Mouse (Mus musculus) 416B (cell line): Measurements from ENCODE around the gene Pan2.
A peak's percentile ranks its signal among the peaks of the same experiment; 100 is the strongest.

Experiments used
- DNase-seq: peaks from one replicate; pipeline ENCODE4 v3.0.0; 2011; ENCODE audit warnings: low read depth

Gene Pan2

GRCm38 (mm10) chr10:128336195-128336594, 33.1 kb downstream of the Pan2 start:
- DNase-seq: no peak

GRCm38 (mm10) chr10:128336597-128336996, 33.5 kb downstream of the Pan2 start:
- no peak for DNase-seq

DNA sequence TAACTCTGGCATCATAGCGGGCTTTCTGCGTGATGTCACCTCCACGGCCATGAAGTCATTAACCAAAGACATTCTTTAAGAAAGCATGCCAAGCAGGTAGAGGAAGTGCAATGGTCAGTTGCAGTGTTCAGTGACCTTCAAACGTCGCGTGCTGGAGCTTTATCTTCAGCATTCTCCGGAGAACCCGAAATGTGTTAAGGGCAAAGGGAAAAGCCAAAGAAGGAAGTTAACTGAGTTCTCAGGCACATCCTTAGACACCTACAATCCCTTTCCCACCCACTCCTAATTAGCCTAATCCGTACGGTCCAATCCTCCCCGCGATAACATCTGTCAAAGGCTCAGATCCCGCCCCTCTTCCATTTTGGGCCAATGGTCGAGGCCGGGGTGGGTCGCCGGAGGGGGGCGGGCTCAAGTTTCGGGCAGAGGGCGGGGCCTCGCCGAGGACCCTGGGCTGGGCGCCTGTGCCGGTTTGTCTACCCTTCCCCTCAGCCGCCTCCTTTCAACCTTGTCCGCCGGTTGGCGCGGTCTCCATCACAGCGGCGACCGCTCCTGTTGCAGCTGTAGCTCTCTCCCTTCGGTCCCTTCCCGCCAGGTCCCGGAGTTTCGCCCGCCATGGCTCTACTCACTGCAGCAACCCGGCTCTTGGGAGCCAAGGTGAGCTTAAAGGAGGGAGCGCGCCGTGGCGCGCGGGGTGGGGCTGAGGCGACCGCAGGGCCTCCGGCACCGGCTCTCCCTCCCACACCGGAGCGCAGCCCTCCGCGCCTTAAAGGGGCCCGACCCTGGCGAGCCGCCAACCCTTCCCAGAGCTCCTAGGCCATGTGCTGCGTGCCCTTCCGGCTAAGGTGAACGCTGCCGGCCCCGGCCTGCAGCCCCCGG, 34.4 kb downstream of the Pan2 start, which contains the start of gene Cs:
Gene Cs (plus strand): TSS at position 429 of the 876 bp plus-strand sequence.
- DNase-seq: peak; percentile 99

- peak; percentile 79 for DNase-seq
Measured at GRCm38 (mm10) chr10:128338415-128338814, 35.3 kb downstream of the Pan2 start.

- no peak for DNase-seq
Measured at GRCm38 (mm10) chr10:128338948-128339347, 35.8 kb downstream of the Pan2 start.

DNA sequence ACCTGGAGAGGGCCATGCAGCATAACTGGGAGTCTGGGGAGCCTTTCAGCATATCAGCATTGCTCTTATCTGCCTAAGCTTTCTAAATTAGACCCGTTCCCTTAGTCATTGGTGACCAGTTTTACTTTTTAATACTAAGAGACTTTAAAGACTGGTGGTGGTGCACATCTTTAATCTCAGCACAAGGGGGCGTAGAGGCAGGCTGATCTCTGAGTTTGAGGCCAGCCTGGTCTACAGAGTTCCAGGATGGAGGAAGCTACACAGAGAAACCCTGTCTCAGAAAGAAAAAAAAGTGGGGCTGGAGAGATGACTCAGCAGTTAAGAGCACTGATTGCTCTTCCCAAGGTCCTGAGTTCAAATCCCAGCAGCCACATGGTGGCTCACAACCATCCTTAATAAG, 37.1 kb downstream of the Pan2 start:
- DNase-seq: peak; percentile 55

DNA sequence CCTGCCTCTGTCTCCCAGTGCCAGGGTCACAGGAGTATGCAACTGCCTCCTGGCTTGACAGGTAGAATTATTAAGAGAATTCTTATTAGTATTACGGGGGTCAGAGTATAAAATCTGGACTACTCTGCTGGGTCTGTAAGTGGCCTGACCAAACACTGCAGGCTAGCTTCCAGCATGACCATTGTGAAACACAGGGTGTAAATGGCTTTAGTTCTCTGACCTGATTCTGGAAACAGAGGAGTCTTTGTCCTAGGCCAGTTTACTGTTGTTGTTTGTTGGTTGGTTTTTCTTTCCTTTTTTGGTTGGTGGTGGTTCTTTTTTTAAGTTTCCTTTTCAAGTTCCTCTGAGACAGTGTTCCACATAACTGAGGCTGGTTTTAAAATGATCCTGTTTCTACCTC, 40.3 kb downstream of the Pan2 start:
- DNase-seq: peak; percentile 27

GRCm38 (mm10) chr10:128344568-128345275, 41.6 kb downstream of the Pan2 start:
- DNase-seq: peak; percentile 99

DNA sequence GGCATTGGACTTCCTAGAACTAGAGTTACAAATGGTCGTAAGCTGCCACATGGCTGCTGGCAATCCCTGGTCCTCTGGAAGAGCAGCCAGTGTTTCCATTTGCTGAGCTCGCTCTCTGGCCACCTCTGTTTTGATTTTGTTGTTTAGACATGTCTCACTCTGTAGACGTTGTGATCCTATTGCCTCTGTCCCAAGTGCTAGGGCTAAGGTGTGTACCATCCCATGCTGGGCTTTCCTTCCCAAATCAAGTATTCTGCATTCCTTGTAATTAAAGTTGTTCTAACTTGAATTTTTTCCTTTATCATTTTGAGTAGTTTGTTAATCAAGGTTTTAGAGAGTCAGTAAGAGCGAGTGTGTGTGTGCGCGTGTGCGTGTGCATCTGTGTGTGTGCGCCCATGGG, 44.4 kb downstream of the Pan2 start:
- DNase-seq: no peak

DNA sequence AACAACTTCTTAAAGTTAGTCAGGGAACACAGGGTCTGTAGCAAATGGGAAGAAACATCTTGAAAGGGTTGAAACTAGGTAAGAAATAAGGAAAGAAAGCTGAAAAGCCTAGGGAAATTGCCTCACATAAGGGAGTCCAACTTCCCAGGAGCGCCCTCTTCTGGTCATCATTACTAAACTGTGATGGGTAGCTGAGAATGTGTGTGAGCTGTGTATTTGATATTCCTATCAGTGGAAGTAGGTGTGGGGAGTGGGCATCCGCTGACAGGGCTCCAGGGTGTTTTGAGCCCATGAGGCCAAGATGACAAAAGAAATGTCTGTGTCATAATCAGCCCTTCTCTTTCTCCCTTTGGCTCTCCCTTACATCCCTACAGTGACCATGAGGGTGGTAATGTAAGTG, 55.7 kb downstream of the Pan2 start:
- DNase-seq: peak; percentile 70

- DNase-seq: no peak
Measured at GRCm38 (mm10) chr10:128359226-128359625, 56.1 kb downstream of the Pan2 start.

DNA sequence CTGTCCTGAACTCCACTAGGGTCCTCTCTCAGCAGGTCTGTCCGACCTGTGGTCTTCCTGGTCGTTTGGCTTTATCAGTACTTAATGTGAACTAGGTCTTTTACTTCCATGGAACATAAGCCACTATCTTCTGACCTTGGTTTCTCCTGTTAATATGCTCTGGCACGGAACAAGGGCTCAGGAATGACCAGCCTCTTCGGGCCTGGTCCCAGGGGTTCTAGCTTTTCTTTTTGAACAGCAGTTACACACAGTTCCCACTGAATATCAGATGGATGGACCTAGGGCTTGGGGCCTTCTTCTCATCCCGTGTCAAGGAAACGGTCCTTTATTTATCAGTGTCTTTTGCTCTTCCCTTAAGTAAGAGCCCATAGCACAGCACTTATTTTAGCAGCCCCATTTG, 58.7 kb downstream of the Pan2 start:
- no peak for DNase-seq

DNA sequence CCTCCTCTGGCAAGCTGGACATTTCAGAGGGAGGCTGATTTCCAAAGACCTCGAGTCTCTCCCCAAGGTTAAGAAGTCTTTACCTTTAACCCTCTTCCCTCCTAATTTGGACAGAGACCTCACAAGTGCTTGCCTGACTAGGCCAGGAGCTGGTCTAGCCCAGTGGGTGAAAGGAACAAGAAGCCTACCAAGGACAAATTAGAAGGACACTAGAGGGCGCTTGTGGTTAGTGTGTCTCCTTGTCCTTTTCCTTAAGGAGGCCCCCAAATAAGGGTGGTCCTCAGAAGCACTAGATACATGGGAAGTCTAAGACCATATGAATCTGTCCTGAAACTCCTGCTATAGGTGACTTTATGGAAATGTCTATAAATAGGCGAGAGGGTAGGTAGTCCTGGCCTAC, 59.4 kb downstream of the Pan2 start:
- peak; percentile 68 for DNase-seq

- peak; percentile 36 for DNase-seq
Measured at GRCm38 (mm10) chr10:128367899-128368401, 64.8 kb downstream of the Pan2 start.

DNA sequence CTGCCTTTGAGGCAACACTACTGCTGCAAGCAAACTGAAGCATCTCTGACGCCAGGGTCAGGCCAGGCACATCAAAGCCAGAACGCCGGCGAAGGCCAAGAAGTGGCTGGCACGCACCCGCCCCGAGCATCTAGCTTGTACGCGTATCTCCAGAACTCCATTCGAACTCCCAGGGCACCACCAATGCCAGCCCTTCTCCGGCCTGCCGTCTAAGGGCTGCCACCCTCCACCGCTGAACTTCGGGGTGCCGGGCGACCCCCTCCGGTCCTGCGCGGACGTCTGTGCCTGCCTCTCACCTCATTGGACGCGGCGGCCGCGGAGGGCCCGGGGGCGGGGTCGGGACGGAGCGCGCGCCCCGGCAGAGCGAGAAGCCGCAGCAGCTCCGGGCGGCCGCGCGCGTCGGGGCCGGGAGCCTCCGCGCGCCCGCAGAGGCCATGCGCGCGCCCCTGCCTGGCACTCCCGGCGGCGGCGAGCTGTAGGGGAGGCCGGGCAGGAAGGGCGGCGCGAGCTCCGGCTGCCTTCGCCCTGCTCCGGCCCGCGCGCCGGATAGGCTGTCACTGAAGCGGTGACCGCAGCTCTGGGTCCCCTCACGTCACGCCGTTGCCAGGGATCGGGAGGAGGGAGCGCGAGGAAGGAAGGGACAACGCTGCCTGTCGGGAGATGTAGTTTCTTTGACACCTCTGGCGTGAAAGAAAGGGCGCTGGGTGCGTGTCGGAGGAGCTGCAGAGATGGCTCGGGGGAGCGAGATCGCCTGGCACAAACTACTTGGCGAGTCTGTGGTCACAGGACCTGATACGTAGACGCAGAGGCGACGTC, 65.5 kb downstream of the Pan2 start, which contains the start of gene Coq10a:
Gene Coq10a (minus strand): TSS at position 596 of the 816 bp plus-strand sequence.
- DNase-seq: peak; percentile 95

DNA sequence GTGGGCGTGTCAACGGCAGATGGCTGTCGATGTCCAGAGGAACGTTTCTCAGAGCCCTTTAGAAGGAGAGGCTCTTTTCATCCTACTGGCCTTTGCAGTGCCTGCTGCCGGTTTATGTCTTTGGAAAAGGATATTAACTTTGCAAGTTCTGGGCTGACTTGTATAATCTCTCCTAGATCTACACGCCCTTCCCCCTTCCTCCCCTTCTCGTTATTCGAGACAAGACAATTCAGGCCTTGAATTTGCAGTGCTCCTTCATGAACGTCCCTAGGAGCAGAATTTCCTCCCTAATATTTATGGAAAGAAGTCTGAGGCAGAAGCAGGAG, 66.0 kb downstream of the Pan2 start:
- no peak for DNase-seq

DNA sequence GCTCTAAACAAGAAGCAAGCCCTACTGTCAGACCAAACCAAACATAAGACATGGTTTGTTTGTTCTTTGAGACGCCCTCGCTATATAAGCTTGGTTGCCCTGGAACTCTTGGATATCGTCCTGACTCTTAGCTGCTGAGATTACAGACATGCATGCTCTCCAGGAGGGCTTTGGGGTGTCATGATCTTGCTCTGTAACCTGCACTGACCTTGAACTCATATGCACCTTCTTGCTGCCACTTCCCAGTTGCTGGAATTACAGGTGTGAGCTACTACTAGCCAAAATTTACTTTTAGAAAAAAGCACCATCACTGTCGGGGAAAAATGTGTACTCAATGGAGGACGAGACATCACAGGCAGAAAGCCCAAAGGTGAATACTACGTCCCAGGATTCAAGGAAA, 66.5 kb downstream of the Pan2 start:
- DNase-seq: no peak

DNA sequence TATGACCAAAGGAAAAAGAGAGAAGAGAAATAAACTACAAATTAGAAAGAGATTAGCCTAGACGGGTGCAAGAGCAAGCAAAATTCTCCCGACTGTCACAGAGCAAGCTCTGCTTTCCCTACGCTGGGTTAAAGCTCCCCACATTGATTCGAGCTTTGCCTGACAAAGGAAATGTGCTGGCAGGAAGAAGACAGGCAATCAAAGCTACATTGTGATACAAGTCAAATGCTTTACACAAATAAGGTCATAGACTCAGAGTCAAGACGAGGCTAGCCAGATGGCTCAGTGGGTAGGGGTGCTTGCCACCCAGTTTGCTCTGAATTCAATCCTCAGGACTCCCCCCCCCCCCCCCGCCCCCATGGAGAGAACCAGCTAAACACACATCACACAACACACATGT, 66.9 kb downstream of the Pan2 start:
- DNase-seq: no peak

DNA sequence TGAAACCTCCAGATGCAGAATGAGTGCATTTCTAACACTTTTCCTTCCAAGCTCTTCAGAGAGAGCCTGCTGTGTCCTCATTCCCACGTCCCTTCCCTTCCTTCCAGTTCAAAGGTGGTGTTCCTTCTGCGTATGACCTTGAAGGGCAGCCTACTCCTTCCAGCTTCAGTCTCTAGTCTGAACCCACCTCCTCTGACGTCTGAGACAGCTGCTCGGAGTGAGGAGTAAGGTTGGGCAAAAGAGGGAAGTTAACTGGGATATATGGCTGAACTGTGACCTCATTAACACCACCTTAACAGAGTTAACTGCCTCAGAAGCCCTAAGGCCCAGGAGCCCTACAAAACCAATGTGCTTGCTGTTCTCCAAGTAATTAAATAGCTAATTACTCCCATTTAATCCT, 67.5 kb downstream of the Pan2 start:
- no peak for DNase-seq
